Mouse (Mus musculus) cortical plate, adult 2 months (tissue): ENCODE measurements around the gene Krtap28-10.

Experiments used
- CTCF ChIP-seq: fragments of 200-500 bp; IDR thresholded peaks from 2 replicates; pipeline ENCODE4 v1.5.1; 2011; ENCODE audit warnings: mild to moderate bottlenecking, control low read depth, low read length; ENCODE audit not compliant: insufficient read depth; ENCODE audit errors: extremely low read depth
- POLR2A ChIP-seq: fragments of 200-500 bp; IDR thresholded peaks from 2 replicates; pipeline ENCODE4 v1.6.1; 2011; ENCODE audit warnings: mild to moderate bottlenecking, low read length, control low read depth; ENCODE audit not compliant: insufficient read depth; ENCODE audit errors: extremely low read depth

GRCm38 (mm10) chr1:83058481-83058880 lies 16.2 kb upstream of the Krtap28-10 start:
- TF ChIP-seq CTCF = no peak
- no peak for TF ChIP-seq POLR2A
